ENCODE assay signal across 24 mouse cellular contexts in genomic region chr5:117671362-117671761, GRCm38 (mm10).
"Had no signal": no experiment of that assay in that cellular context is flagged by ENCODE, and none has a peak within 500 bp of the region (broad histone marks: within the 10 kb centered on the region; RNA-seq: fewer than 3 reads in every experiment).

No protein-coding gene starts in this region.

- DNase-seq: gastrocnemius, adult 2 months; gastrocnemius, postnatal 10 days; gastrocnemius, postnatal 25 days; heart, adult 18-20 months; heart, postnatal 14 days; heart, postnatal 36 days; kidney, adult 18-20 months; kidney, adult 9 months; kidney, postnatal 14 days; layer of hippocampus, adult 9-11 months; layer of hippocampus, postnatal 36 days had no signal

- H3K9me3 ChIP-seq: heart, embryonic 10.5 days; heart, embryonic 13.5 days; heart, embryonic 15.5 days; hindbrain, embryonic 12.5 days; hindbrain, embryonic 15.5 days; kidney, embryonic 15.5 days; limb, embryonic 13.5 days; limb, embryonic 15.5 days had no signal

- H3K27ac ChIP-seq: gastrocnemius, adult 2 months; heart, embryonic 10.5 days; heart, embryonic 13.5 days; heart, embryonic 15.5 days; hindbrain, embryonic 12.5 days; hindbrain, embryonic 15.5 days; hindbrain, postnatal 0 days; kidney, embryonic 15.5 days; kidney, postnatal 0 days; limb, embryonic 13.5 days; limb, embryonic 15.5 days; liver, embryonic 12.5 days; liver, embryonic 14.5 days had no signal

- H3K27me3 ChIP-seq: heart, embryonic 13.5 days; heart, embryonic 15.5 days; hindbrain, embryonic 12.5 days; hindbrain, embryonic 15.5 days; kidney, embryonic 15.5 days; limb, embryonic 13.5 days; limb, embryonic 15.5 days; liver, embryonic 12.5 days had no signal

- H3K4me2 ChIP-seq: heart, embryonic 13.5 days; heart, embryonic 15.5 days; hindbrain, embryonic 12.5 days; hindbrain, embryonic 15.5 days; kidney, embryonic 15.5 days; limb, embryonic 13.5 days; limb, embryonic 15.5 days; liver, embryonic 12.5 days had no signal

- ATAC-seq: hindbrain, postnatal 0 days; intestine, embryonic 16.5 days; liver, embryonic 12.5 days had no signal

- H3K4me3 ChIP-seq: gastrocnemius, adult 2 months; heart, embryonic 10.5 days; heart, embryonic 13.5 days; heart, embryonic 15.5 days; hindbrain, embryonic 12.5 days; hindbrain, embryonic 15.5 days; kidney, embryonic 15.5 days; limb, embryonic 13.5 days; limb, embryonic 15.5 days; liver, embryonic 12.5 days had no signal

- H3K36me3 ChIP-seq: heart, embryonic 10.5 days; heart, embryonic 13.5 days; heart, embryonic 15.5 days; hindbrain, embryonic 12.5 days; hindbrain, embryonic 15.5 days; kidney, embryonic 15.5 days; limb, embryonic 13.5 days; limb, embryonic 15.5 days; liver, embryonic 12.5 days had no signal

- H3K9ac ChIP-seq: heart, embryonic 13.5 days; heart, embryonic 15.5 days; hindbrain, embryonic 12.5 days; hindbrain, embryonic 15.5 days; kidney, embryonic 15.5 days; limb, embryonic 13.5 days; limb, embryonic 15.5 days; liver, embryonic 12.5 days; liver, embryonic 14.5 days had no signal

- H3K4me1 ChIP-seq: liver, embryonic 12.5 days had no signal
